Mouse (Mus musculus) layer of hippocampus, adult 9-11 months (tissue): ENCODE measurements around the gene Il18r1.
A peak's percentile ranks its signal among the peaks of the same experiment; 100 is the strongest.

ENCODE experiments used
- DNase-seq: peaks from one replicate; pipeline ENCODE4 v3.0.0; 2022

Il18r1 gene

GRCm38 (mm10) chr1:40501126-40501525, 35.8 kb downstream of the Il18r1 start:
- no peak for DNase-seq

DNA sequence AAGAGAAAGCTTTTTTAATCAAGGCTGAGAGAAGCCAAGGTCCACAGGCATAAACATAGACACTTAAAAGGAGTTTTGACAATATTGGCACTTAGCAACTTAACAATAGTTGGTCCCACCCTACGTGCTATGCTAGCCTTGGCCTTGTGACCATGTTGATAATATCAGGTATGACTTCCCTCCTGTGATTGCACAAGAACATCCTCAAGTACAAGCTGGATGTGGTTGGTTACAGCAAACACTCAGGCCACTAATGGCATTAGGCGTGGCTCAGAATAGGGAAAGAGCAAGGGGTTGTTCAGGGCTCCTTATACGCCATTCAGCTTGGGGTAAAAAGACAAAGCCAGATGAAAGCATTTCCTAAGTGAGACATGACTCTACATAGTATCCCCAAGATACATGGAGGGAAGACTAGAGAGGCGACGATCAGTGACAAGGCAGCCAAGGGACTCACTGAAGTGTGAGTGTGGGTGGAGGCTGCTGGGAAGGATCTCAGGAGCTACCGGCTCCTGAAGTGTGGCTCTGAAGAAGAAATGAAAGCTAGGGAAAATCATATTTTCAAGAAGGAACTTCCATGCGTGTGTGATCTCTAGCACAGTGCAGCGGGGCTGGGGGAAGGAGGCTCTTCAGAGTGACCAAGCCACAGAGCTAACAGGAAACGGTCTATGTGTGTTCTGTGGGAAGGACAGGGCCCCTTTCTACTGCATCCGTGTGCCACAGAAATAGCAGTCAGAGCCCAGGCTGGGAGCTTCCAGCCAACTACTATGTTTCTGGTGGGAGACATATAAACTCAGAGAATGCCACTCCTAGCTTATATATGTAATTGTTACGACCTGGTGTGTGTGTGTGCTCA, 36.4 kb downstream of the Il18r1 start:
- DNase-seq: no peak

GRCm38 (mm10) chr1:40504548-40504947, 39.2 kb downstream of the Il18r1 start:
- no peak for DNase-seq

GRCm38 (mm10) chr1:40514851-40515585, 49.7 kb downstream of the Il18r1 start, which contains the start of gene Il18rap:
Gene Il18rap, plus strand, starts transcription at chr1:40515362.
- DNase-seq: no peak

DNA sequence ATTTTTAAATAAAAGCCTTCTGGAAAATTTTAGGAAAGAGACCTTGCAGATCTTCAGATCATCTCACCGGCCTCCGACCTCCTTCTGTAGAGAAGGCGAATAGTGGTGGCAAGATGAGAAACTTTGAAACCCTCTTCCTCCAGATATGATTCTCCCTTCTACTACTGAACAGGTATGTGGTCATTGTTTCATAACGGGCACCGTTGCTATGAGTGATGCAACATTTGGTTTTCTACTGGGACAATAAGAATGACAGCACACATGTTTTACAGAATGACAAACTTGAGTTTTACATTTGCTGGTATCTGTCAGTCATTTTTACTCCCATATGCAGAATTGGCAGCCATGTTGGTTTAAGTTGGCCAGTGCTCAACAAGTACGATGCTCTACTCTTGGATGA, 51.0 kb downstream of the Il18r1 start:
- no peak for DNase-seq

DNA sequence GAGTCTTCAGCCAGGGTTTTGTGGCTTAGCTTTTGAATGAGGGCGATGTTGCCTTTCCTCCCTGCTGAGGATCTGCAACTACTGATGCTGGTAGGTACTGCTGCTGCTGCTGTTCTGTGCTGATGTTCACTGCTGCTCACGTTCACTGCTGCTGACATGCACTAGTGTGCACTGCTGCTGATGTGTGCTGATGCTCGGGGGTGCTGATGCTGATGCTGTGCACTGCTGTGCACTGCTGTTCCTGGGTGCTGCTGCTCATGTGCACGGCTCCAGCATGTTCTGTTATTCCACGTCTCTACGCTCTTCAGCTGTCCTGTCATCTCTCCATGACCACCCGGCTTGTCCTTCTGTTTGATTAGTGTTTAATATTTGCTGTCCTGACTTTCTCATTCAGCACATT, 57.6 kb downstream of the Il18r1 start:
- DNase-seq: no peak

GRCm38 (mm10) chr1:40523971-40524722, 58.8 kb downstream of the Il18r1 start:
- DNase-seq: no peak

DNA sequence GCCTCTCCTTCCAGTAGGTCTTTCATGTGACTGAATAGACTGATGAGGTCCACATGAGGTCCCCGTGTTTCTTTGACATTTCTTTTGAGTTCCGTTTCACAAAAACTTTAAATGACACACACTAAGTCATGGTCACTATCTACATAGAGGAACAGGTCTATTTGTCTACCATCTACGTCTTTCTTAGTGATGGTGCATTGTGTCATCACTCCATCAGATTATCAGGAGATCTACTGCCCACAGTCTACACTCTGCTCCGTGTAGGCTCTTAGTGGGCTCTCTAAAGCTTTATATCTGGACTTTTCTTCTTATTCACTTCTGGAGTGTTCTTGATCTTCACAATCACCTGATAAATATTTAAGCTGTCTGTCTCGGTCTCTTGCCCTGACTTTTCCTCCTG, 63.9 kb downstream of the Il18r1 start:
- DNase-seq: no peak

GRCm38 (mm10) chr1:40537577-40537976, 72.2 kb downstream of the Il18r1 start:
- no peak for DNase-seq

DNA sequence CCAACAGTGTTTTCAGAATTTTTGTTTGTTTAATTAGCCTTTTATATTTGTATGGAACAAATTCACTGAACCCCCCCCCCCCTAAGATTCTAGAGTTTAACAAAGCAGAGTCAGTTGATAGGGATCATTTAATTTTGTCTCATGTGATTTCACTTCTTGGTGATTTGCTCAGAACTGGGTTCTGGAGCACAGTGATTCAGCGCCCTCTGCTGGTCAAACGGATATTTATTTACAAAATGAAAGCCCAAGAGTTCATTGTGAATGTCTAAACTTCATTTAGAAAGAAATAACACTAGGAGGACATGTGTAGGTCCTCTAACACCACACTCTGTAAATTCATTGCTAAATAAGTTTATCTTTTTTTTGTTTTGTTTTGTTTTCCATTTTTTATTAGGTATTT, 79.3 kb downstream of the Il18r1 start:
- peak; percentile 37 for DNase-seq

DNA sequence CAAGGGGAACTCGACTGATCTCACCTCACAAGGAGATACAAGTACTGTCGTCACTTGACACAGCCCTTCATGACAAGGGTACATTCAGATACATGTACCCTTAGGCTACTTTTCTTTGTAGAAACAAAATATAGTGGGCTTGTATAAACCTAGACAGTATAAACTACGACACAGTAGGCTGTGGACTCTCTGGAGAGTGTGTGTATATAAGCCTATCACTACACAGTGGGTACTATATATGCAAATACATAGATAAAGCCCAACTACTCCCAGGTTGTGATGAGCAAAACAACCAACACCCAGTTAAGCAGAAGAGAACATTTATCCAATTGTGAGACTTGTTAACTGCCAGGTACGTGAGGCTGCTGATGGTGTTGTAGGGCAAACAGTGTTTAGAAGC, 81.3 kb downstream of the Il18r1 start:
- no peak for DNase-seq

DNA sequence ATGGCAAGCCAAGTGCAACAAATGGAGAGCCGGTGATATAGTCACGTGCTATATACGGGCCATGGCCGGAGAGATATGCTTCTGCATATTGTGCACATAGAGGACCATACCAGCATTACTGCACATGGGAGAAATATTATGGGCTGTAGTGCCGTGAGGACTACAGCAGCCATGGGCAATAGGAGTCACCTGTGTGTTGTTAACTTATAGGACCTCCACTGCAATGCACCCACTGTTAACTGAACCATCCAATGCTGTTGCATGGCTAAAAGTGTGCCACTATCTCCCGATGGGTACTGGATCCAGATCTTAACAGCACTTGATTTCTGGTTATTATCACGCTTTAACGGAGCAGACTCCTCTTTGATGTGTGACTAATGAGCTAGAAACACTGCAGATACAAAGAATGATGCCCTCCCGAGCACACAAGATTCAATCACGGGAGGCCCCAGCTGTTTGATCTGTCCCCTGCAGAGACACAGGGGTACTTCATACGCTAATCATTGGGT, 81.8 kb downstream of the Il18r1 start:
- no peak for DNase-seq

DNA sequence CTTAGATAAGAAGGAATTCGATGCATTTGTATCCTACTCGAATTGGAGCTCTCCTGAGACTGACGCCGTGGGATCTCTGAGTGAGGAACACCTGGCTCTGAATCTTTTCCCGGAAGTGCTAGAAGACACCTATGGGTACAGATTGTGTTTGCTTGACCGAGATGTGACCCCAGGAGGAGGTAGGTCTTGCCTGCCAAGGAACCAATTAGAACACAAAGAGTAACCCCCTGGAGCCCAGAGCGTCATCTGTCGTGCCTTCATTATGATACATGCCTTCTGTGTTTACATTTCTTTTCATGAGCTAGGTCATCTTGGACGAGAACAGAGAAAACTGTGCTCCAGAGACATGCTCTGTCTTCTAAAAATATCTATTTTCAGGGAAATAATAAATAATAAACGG, 82.4 kb downstream of the Il18r1 start:
- DNase-seq: no peak
